Mouse (Mus musculus) neutrophil, adult 59 days (primary cell): ENCODE data around the gene Gm20822. TPM values are rescaled to one million over a fixed set of nuclear protein-coding genes. Genes with fewer than 3 reads are reported as not detected.

Experiments used
- total RNA-seq, 2 experiments: library from RNA; stranded (reverse); gene quantifications; 1 replicate in 1 of 2; 2 replicates in 1 of 2; pipeline ENCODE4 v1.2.4; 2023

Gm20822 gene
- total RNA-seq: not detected

GRCm38 (mm10) chrY:15884671-15885070 lies at the start of gene Gm20822:
Gm20822 (minus strand) TSS chrY:15884771.

